Mouse (Mus musculus): ENCODE results near the gene Il6ra.

The Il6ra gene

GRCm38 (mm10) chr3:89858123-89858522 is 54.9 kb downstream of the Il6ra start:
- in situ Hi-C loops (cut with MboI; ENCODE audit: low sequenced_read_pairs), result no loop called here

- in situ Hi-C loops (cut with MboI; ENCODE audit: low sequenced_read_pairs), result no loop called here
These were observed 55.6 kb downstream of the Il6ra start for GRCm38 (mm10) chr3:89857353-89857752.

- in situ Hi-C loops (cut with MboI; ENCODE audit: low sequenced_read_pairs), result loop anchor here (5.0 kb wide), 1 partner anchor 66 kb away; no protein-coding TSS in a partner anchor
These were observed 59.2 kb downstream of the Il6ra start for GRCm38 (mm10) chr3:89853752-89854151.

- in situ Hi-C loops (cut with MboI; ENCODE audit: low sequenced_read_pairs), result no loop called here
These were observed 64.9 kb downstream of the Il6ra start for GRCm38 (mm10) chr3:89848083-89848482.

GRCm38 (mm10) chr3:89847596-89847995 is 65.4 kb downstream of the Il6ra start:
- in situ Hi-C loops (cut with MboI; ENCODE audit: low sequenced_read_pairs), result no loop called here

GRCm38 (mm10) chr3:89847126-89847525 is 65.9 kb downstream of the Il6ra start:
- in situ Hi-C loops (cut with MboI; ENCODE audit: low sequenced_read_pairs), result no loop called here

GRCm38 (mm10) chr3:89845814-89846213 is 67.2 kb downstream of the Il6ra start:
- in situ Hi-C loops (cut with MboI; ENCODE audit: low sequenced_read_pairs), result no loop called here

- in situ Hi-C loops (cut with MboI; ENCODE audit: low sequenced_read_pairs), result no loop called here
These were observed 69.8 kb downstream of the Il6ra start for GRCm38 (mm10) chr3:89843148-89843547.

- in situ Hi-C loops (cut with MboI; ENCODE audit: low sequenced_read_pairs), result no loop called here
These were observed 70.7 kb downstream of the Il6ra start for GRCm38 (mm10) chr3:89842258-89842657.

- in situ Hi-C loops (cut with MboI; ENCODE audit: low sequenced_read_pairs), result no loop called here
These were observed 77.6 kb downstream of the Il6ra start for GRCm38 (mm10) chr3:89835362-89835761.

GRCm38 (mm10) chr3:89830815-89831591 is 82.0 kb downstream of the Il6ra start, which contains the start of gene She:
TSS of gene She (plus strand) at chr3:89831370.
- in situ Hi-C loops (cut with MboI; ENCODE audit: low sequenced_read_pairs), result no loop called here

- in situ Hi-C loops (cut with MboI; ENCODE audit: low sequenced_read_pairs), result no loop called here
These were observed 86.7 kb downstream of the Il6ra start for GRCm38 (mm10) chr3:89826295-89826694.

GRCm38 (mm10) chr3:89823594-89823993 is 89.4 kb downstream of the Il6ra start:
- in situ Hi-C loops (cut with MboI; ENCODE audit: low sequenced_read_pairs), result no loop called here

GRCm38 (mm10) chr3:89821548-89822480 is 91.2 kb downstream of the Il6ra start:
- in situ Hi-C loops (cut with MboI; ENCODE audit: low sequenced_read_pairs), result no loop called here

- in situ Hi-C loops (cut with MboI; ENCODE audit: low sequenced_read_pairs), result no loop called here
These were observed 91.9 kb downstream of the Il6ra start for GRCm38 (mm10) chr3:89821096-89821513.

- in situ Hi-C loops (cut with MboI; ENCODE audit: low sequenced_read_pairs), result no loop called here
These were observed 92.5 kb downstream of the Il6ra start for GRCm38 (mm10) chr3:89820311-89821095.

- in situ Hi-C loops (cut with MboI; ENCODE audit: low sequenced_read_pairs), result no loop called here
These were observed 93.1 kb downstream of the Il6ra start for GRCm38 (mm10) chr3:89819897-89820296.

- in situ Hi-C loops (cut with MboI; ENCODE audit: low sequenced_read_pairs), result no loop called here
These were observed 94.4 kb downstream of the Il6ra start for GRCm38 (mm10) chr3:89818605-89819004.

- in situ Hi-C loops (cut with MboI; ENCODE audit: low sequenced_read_pairs), result no loop called here
These were observed 95.9 kb downstream of the Il6ra start for GRCm38 (mm10) chr3:89817056-89817455.

Data from CH12F3 (cell line).